Mouse (Mus musculus) cortical plate, adult 2 months (tissue): ENCODE data around the gene Prnp.

Source experiments
- CTCF ChIP-seq: fragments of 200-500 bp; IDR thresholded peaks from 2 replicates; pipeline ENCODE4 v1.5.1; 2011; ENCODE audit warnings: mild to moderate bottlenecking, control low read depth, low read length; ENCODE audit not compliant: insufficient read depth; ENCODE audit errors: extremely low read depth
- POLR2A ChIP-seq: fragments of 200-500 bp; IDR thresholded peaks from 2 replicates; pipeline ENCODE4 v1.6.1; 2011; ENCODE audit warnings: mild to moderate bottlenecking, low read length, control low read depth; ENCODE audit not compliant: insufficient read depth; ENCODE audit errors: extremely low read depth

DNA sequence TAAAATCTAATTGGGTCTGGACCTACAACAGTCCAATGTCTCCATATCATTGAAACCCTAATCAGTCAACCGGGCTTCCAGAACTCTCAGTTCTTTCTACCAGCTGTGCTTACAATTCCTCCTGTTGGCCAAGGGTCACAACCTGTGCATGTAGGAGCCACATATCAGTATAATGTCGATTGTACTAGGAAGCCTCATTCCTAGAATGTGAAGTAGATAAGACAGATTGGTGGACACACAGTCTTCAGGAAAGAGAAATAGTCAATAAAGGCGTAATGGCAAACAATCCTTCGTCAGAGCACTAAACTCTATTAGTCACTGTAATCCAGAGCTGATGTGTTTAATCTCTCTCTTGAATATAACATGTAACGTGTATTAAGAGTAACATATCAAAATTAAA lies 40.7 kb upstream of the Prnp start:
- TF ChIP-seq CTCF (no peak), POLR2A (no peak)
